9 mouse cellular contexts compared by ENCODE assay signal in the genomic region with DNA sequence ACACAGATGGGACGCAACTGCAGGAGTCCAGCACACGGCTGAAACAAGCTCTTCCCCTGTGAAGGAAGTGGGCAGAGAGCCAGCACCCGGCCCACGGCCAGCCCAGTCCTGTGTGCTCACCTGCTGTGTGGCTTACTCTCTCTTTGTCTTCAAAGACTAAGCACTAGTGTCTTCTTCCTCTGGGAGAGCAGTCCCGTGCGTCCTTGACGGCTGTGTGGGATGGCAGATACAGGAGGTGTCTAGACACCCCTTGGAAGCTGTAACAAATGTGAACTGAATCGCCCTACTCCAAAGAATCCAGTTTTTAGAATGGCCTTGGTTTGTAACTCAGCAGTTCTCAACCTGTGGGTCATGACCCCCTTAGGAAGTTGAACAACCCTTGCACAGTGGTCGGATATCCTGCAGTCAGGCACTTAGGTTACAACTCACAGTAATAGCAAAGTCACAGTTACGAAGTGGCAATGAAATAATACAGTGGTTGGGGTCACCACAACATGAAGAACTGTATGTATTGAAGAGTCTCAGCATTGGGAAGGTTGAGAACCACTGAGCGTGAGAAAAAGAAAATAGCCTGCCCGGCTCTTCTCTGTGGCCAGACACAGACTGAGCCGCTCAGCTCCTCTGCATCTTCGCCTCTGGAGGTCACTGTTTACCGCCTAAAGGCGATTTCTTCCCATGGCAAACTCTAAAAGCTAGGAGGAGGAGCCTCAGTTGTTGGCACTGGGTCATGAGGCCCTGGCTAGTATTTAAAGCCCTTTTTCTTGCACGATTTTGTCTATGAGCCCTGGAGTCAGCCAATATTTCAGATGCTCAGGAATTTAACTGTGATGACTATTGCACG. TPM values are rescaled to one million over a fixed set of nuclear protein-coding genes. Genes with fewer than 3 reads are reported as not detected.
DNase-seq lines count a peak whose midpoint lies in the region; ATAC-seq and TF ChIP-seq lines count a peak whose summit lies in the region.
"Had no signal": no experiment of that assay in that cellular context is flagged by ENCODE, and none has a peak within 500 bp of the region (broad histone marks: within the 10 kb centered on the region; RNA-seq: fewer than 3 reads in every experiment).

No protein-coding gene starts in this region.

- H3K27me3 ChIP-seq in E14TG2a.4 (ENCODE audit: insufficient read depth, low read length): no peaks in the 10 kb centered on the region
- H3K27me3 ChIP-seq in forebrain, embryonic 10.5 days (ENCODE audit: poor library complexity, severe bottlenecking): no peaks in the 10 kb centered on the region
- H3K27me3 ChIP-seq in heart, embryonic 16.5 days (ENCODE audit: control insufficient read depth, insufficient read depth, low read length): no peaks in the 10 kb centered on the region
- no peaks in the 10 kb centered on the region for H3K27me3 ChIP-seq in liver, embryonic 14.5 days (ENCODE audit: control insufficient read depth, insufficient read depth, low read length)
- H3K27me3 ChIP-seq in neural tube, embryonic 11.5 days (ENCODE audit: control insufficient read depth, insufficient read depth, low read length): no peaks in the 10 kb centered on the region

- no peak for TF ChIP-seq EP300 in liver, embryonic 14.5 days (IDR thresholded peaks at IDR 0.05; ENCODE audit: low read depth)

- no peaks in the 10 kb centered on the region for H3K9me3 ChIP-seq in E14TG2a.4 (ENCODE audit: low read length)
- no peaks in the 10 kb centered on the region for H3K9me3 ChIP-seq in forebrain, embryonic 10.5 days
- H3K9me3 ChIP-seq in heart, embryonic 16.5 days (replicated peaks; ENCODE audit: control insufficient read depth, low read length): no peaks in the 10 kb centered on the region
- H3K9me3 ChIP-seq in liver, embryonic 14.5 days (ENCODE audit: control insufficient read depth, low read length): no peaks in the 10 kb centered on the region
- H3K9me3 ChIP-seq in neural tube, embryonic 11.5 days (ENCODE audit: control insufficient read depth, low read length): no peaks in the 10 kb centered on the region

- peaks cover 58% of the 10 kb centered on the region for H3K4me1 ChIP-seq in E14TG2a.4 (replicated peaks; ENCODE audit: low read depth, low read length)
- H3K4me1 ChIP-seq in forebrain, embryonic 10.5 days: peaks cover 21% of the 10 kb centered on the region
- peaks cover 4% of the 10 kb centered on the region; the same call in 1 of the 2 replicates for H3K4me1 ChIP-seq in heart, embryonic 16.5 days (ENCODE audit: control insufficient read depth, insufficient read depth, low read length)
- H3K4me1 ChIP-seq in liver, embryonic 14.5 days (replicated peaks; ENCODE audit: control insufficient read depth in 2 of 2, insufficient read depth in 2 of 2, low read length in 1 of 2): peaks cover 15 to 24% of the 10 kb centered on the region in 2 experiments
- H3K4me1 ChIP-seq in neural tube, embryonic 11.5 days (ENCODE audit: control insufficient read depth, insufficient read depth, low read length): no peaks in the 10 kb centered on the region

- 0 out of 2 replicates have a peak overlapping the region, but pooled peaks have one; percentile 5 for H3K4me2 ChIP-seq in heart, embryonic 16.5 days (ENCODE audit: low read depth, low read length)
- H3K4me2 ChIP-seq in liver, embryonic 14.5 days (ENCODE audit: low read depth): peak overlapping the region; percentile 22; the same call in 1 of the 2 replicates
- no peak overlapping the region for H3K4me2 ChIP-seq in neural tube, embryonic 11.5 days (ENCODE audit: low read depth)

- H3K36me3 ChIP-seq in E14TG2a.4 (ENCODE audit: insufficient read depth, low read length): no peaks in the 10 kb centered on the region
- H3K36me3 ChIP-seq in forebrain, embryonic 10.5 days (replicated peaks): no peaks in the 10 kb centered on the region
- no peaks in the 10 kb centered on the region for H3K36me3 ChIP-seq in heart, embryonic 16.5 days (ENCODE audit: control insufficient read depth, insufficient read depth)
- H3K36me3 ChIP-seq in liver, embryonic 14.5 days (replicated peaks; ENCODE audit: control insufficient read depth, insufficient read depth, low read depth): no peaks in the 10 kb centered on the region
- H3K36me3 ChIP-seq in neural tube, embryonic 11.5 days (ENCODE audit: control insufficient read depth, insufficient read depth, low read length): no peaks in the 10 kb centered on the region

- peak; percentile 73 for DNase-seq in c-Kit-positive CD71-negative TER-119-negative erythroid progenitor cells, embryonic 14.5 days (ENCODE audit: low read depth)
- DNase-seq in forebrain, embryonic 10.5 days (ENCODE audit: extremely low spot score, low spot score): peak; percentile 57
- DNase-seq in kidney, postnatal 25 days: peak; percentile 89 to 90
- DNase-seq in liver, embryonic 14.5 days (ENCODE audit: low read depth in 3 of 3, low spot score in 3 of 3): peak; percentile 62 to 69 (median 68)
- DNase-seq in neural tube, embryonic 11.5 days (ENCODE audit: low spot score): peak; percentile 73
- peak; percentile 67 for DNase-seq in telencephalon, adult 2 months (ENCODE audit: low read depth, low spot score)

- 0 out of 2 replicates have a peak overlapping the region, but pooled peaks have one; percentile 3 for H3K9ac ChIP-seq in heart, embryonic 16.5 days (ENCODE audit: low read length)
- H3K9ac ChIP-seq in liver, embryonic 14.5 days (replicated peaks): peak overlapping the region; percentile 16; the same call in 1 of the 2 replicates
- H3K9ac ChIP-seq in neural tube, embryonic 11.5 days (ENCODE audit: low read length): no peak overlapping the region

- no peak overlapping the region for H3K4me3 ChIP-seq in E14TG2a.4 (replicated peaks; ENCODE audit: low read length)
- H3K4me3 ChIP-seq in forebrain, embryonic 10.5 days: no peak overlapping the region
- H3K4me3 ChIP-seq in heart, embryonic 16.5 days (ENCODE audit: low read length): no peak overlapping the region
- H3K4me3 ChIP-seq in liver, embryonic 14.5 days (ENCODE audit: insufficient read depth in 1 of 2, low read depth in 2 of 2, low read length in 2 of 2): no peak overlapping the region
- H3K4me3 ChIP-seq in neural tube, embryonic 11.5 days (ENCODE audit: low read depth, low read length): no peak overlapping the region

- 0 out of 2 replicates have a peak overlapping the region, but pooled peaks have one; percentile 46 for H3K27ac ChIP-seq in forebrain, embryonic 10.5 days
- H3K27ac ChIP-seq in heart, embryonic 16.5 days (ENCODE audit: low read length): no peak overlapping the region
- no peak overlapping the region for H3K27ac ChIP-seq in liver, embryonic 14.5 days
- no peak overlapping the region for H3K27ac ChIP-seq in neural tube, embryonic 11.5 days (ENCODE audit: low read depth, low read length)
- H3K27ac ChIP-seq: macrophage had no signal

- WGBS in forebrain, embryonic 10.5 days: 39% methylated on average over 18 of the region's 18 CpGs
- WGBS in heart, embryonic 16.5 days: 27% methylated on average over 18 of the region's 18 CpGs
- WGBS in liver, embryonic 14.5 days (ENCODE audit: insufficient replicate concordance): 34% methylated on average over 18 of the region's 18 CpGs
- WGBS in neural tube, embryonic 11.5 days: 37% methylated on average over 18 of the region's 18 CpGs

- peak; percentile 57 for TF ChIP-seq CTCF in E14TG2a.4 (conservative IDR thresholded peaks at IDR 0.05; ENCODE audit: low read length)
- peak; percentile 88 for TF ChIP-seq CTCF in liver, embryonic 14.5 days (IDR thresholded peaks at IDR 0.05; ENCODE audit: low read depth)

- ATAC-seq in heart, embryonic 16.5 days (replicated peaks; ENCODE audit: extremely low read depth, insufficient read depth, low FRiP score): peak; percentile 85
- peak; percentile 71 for ATAC-seq in liver, embryonic 14.5 days (ENCODE audit: insufficient read depth)
- ATAC-seq in neural tube, embryonic 11.5 days (ENCODE audit: insufficient read depth, low FRiP score, low TSS enrichment): no peak

RNA-seq across cellular contexts. Expression of a gene that starts 6.4 kb away (rescaled TPM):
- 208 and 210 TPM in 2 replicates for polyA plus RNA-seq in forebrain, embryonic 10.5 days (2016; fragmentation: Nextera tagmentation; extraction: Ambion mirVana)
- polyA plus RNA-seq in heart, embryonic 16.5 days (2015; fragmentation: Nextera tagmentation; extraction: Ambion mirVana): 618 and 661 TPM in 2 replicates
- 67.5 and 84.8 TPM in 2 replicates for polyA plus RNA-seq in liver, embryonic 14.5 days (2012; rRNA removed)
- polyA plus RNA-seq in liver, embryonic 14.5 days (2014; fragmentation: Nextera tagmentation; extraction: Ambion mirVana): 159 and 168 TPM in 2 replicates
- 207 and 208 TPM in 2 replicates for polyA plus RNA-seq in neural tube, embryonic 11.5 days (2014; fragmentation: Nextera tagmentation; extraction: Ambion mirVana)

RNA-seq across cellular contexts. Expression of a gene that starts 15.8 kb away (rescaled TPM):
- 3.6 and 4.0 TPM in 2 replicates for polyA plus RNA-seq in forebrain, embryonic 10.5 days (2016; fragmentation: Nextera tagmentation; extraction: Ambion mirVana)
- polyA plus RNA-seq in heart, embryonic 16.5 days (2015; fragmentation: Nextera tagmentation; extraction: Ambion mirVana): 84.9 and 90.6 TPM in 2 replicates
- polyA plus RNA-seq in liver, embryonic 14.5 days (2012; rRNA removed): 1.8 and 2.2 TPM in 2 replicates
- 0.25 and 0.45 TPM in 2 replicates for polyA plus RNA-seq in liver, embryonic 14.5 days (2014; fragmentation: Nextera tagmentation; extraction: Ambion mirVana)
- polyA plus RNA-seq in neural tube, embryonic 11.5 days (2014; fragmentation: Nextera tagmentation; extraction: Ambion mirVana): 2.7 and 2.8 TPM in 2 replicates
- polyA plus RNA-seq: macrophage had no signal

RNA-seq across cellular contexts. Expression of a gene that starts 18.5 kb away (rescaled TPM):
- 2.8 and 3.5 TPM in 2 replicates for polyA plus RNA-seq in forebrain, embryonic 10.5 days (2016; fragmentation: Nextera tagmentation; extraction: Ambion mirVana)
- 6.2 TPM in 2 replicates for polyA plus RNA-seq in heart, embryonic 16.5 days (2015; fragmentation: Nextera tagmentation; extraction: Ambion mirVana)
- 0.65 and 0.73 TPM in 2 replicates for polyA plus RNA-seq in liver, embryonic 14.5 days (2012; rRNA removed)
- 0.25 and 0.33 TPM in 2 replicates for polyA plus RNA-seq in liver, embryonic 14.5 days (2014; fragmentation: Nextera tagmentation; extraction: Ambion mirVana)
- polyA plus RNA-seq in neural tube, embryonic 11.5 days (2014; fragmentation: Nextera tagmentation; extraction: Ambion mirVana): 1.8 and 1.9 TPM in 2 replicates

RNA-seq across cellular contexts. Expression of a gene that starts 18.6 kb away (rescaled TPM):
- polyA plus RNA-seq in forebrain, embryonic 10.5 days (2016; fragmentation: Nextera tagmentation; extraction: Ambion mirVana): 24.8 and 30.4 TPM in 2 replicates
- polyA plus RNA-seq in heart, embryonic 16.5 days (2015; fragmentation: Nextera tagmentation; extraction: Ambion mirVana): 67.8 and 75.1 TPM in 2 replicates
- 2.1 and 2.9 TPM in 2 replicates for polyA plus RNA-seq in liver, embryonic 14.5 days (2012; rRNA removed)
- 14.2 and 15.2 TPM in 2 replicates for polyA plus RNA-seq in liver, embryonic 14.5 days (2014; fragmentation: Nextera tagmentation; extraction: Ambion mirVana)
- polyA plus RNA-seq in neural tube, embryonic 11.5 days (2014; fragmentation: Nextera tagmentation; extraction: Ambion mirVana): 20.6 and 20.8 TPM in 2 replicates

RNA-seq across cellular contexts. Expression of a gene that starts 18.8 kb away (rescaled TPM):
- 412 and 423 TPM in 2 replicates for polyA plus RNA-seq in forebrain, embryonic 10.5 days (2016; fragmentation: Nextera tagmentation; extraction: Ambion mirVana)
- 378 and 420 TPM in 2 replicates for polyA plus RNA-seq in heart, embryonic 16.5 days (2015; fragmentation: Nextera tagmentation; extraction: Ambion mirVana)
- polyA plus RNA-seq in liver, embryonic 14.5 days (2012; rRNA removed): 230 and 274 TPM in 2 replicates
- 511 and 557 TPM in 2 replicates for polyA plus RNA-seq in liver, embryonic 14.5 days (2014; fragmentation: Nextera tagmentation; extraction: Ambion mirVana)
- 361 TPM in 2 replicates for polyA plus RNA-seq in neural tube, embryonic 11.5 days (2014; fragmentation: Nextera tagmentation; extraction: Ambion mirVana)

Comparison
In these comparisons a context has a peak if more than half of its experiments do, and no peak if none do; other contexts are left out.
1. RNA of a gene that starts 15.8 kb away (polyA plus RNA-seq): 84.9 to 90.6 TPM in heart, embryonic 16.5 days; 3.6 to 4.0 TPM in forebrain, embryonic 10.5 days, 2.7 to 2.8 TPM in neural tube, embryonic 11.5 days and 0.25 to 2.2 TPM in liver, embryonic 14.5 days; every median in the first group is over 10 times any median in the second.
2. Peak in every context shown above with its lines, with median percentiles within 50 percentile points of each other: DNase-seq.